Mouse (Mus musculus): Measurements from ENCODE around the gene Cryab.

DNA sequence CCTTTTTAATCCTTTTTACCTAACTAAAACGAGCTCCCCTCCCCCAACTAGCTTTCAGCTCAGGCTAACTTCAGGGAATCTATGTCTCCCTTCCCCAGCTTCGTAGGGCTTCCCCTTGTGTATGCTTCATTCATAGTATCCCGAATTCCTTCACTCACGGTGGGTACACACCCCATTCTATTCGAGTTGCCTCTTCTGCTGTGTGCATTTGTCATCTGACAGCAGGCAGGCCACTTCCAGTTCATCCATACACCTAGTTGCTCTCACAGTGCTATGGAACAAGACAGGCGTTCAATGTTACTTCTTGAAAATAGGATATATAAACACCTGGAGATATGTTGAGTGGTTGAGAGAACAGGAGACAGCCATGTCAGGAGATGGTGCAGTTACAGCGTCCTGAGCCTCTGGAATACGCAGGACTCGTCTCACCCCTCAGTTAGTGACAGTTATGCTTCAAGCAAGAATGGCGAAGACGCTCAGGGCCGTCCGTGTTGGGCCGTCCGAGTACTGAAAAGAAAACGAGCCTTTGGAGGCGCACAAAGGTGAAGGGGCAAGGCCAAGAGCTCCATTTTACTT is 16.5 kb downstream of the Cryab start:
- no peak for TF ChIP-seq EP300 (IDR thresholded peaks at IDR 0.05; ENCODE audit: low read depth)
- TF ChIP-seq CTCF (IDR thresholded peaks at IDR 0.05; ENCODE audit: low read depth), result no peak
